Mouse (Mus musculus): ENCODE measurements around the gene Rhobtb1. TPM values are rescaled to one million over a fixed set of nuclear protein-coding genes. Genes with fewer than 3 reads are reported as not detected.

Rhobtb1 gene
- polyA plus RNA-seq, 1 experiment, result 22.4 TPM

- H3K27ac ChIP-seq (ENCODE audit: control insufficient read depth, insufficient read depth, low read depth, low read length), result no peak overlapping the region
- peaks cover 6% of the 10 kb centered on the region for H3K4me1 ChIP-seq (ENCODE audit: control insufficient read depth, insufficient read depth, low read length)
- TF ChIP-seq POLR2A (IDR thresholded peaks at IDR 0.05; ENCODE audit: control insufficient read depth, low read depth, low read length) (no peak), CTCF (IDR thresholded peaks at IDR 0.05; ENCODE audit: control insufficient read depth, insufficient read depth, insufficient replicate concordance, low read depth, low read length) (no peak)
- H3K36me3 ChIP-seq (ENCODE audit: control insufficient read depth, insufficient read depth, low read length), result no peaks in the 10 kb centered on the region; the same call in none of the 2 replicates
- no peak overlapping the region for H3K4me3 ChIP-seq (ENCODE audit: control insufficient read depth, low read depth, low read length)
- no peaks in the 10 kb centered on the region for H3K27me3 ChIP-seq (ENCODE audit: control insufficient read depth, insufficient read depth, low read length)
These were observed 123.5 kb downstream of the Rhobtb1 start for GRCm38 (mm10) chr10:69274705-69275104.

- Histone ChIP-seq H3K36me3 (ENCODE audit: control insufficient read depth, insufficient read depth, low read length) (no peaks in the 10 kb centered on the region; the same call in none of the 2 replicates), H3K27ac (ENCODE audit: control insufficient read depth, insufficient read depth, low read depth, low read length) (no peak overlapping the region)
These were observed 124.9 kb downstream of the Rhobtb1 start for GRCm38 (mm10) chr10:69275811-69276775.

GRCm38 (mm10) chr10:69276920-69277435, 125.7 kb downstream of the Rhobtb1 start:
- no peaks in the 10 kb centered on the region; the same call in none of the 2 replicates for H3K36me3 ChIP-seq (ENCODE audit: control insufficient read depth, insufficient read depth, low read length)
- no peaks in the 10 kb centered on the region for H3K4me1 ChIP-seq (ENCODE audit: control insufficient read depth, insufficient read depth, low read length)
- H3K27me3 ChIP-seq (ENCODE audit: control insufficient read depth, insufficient read depth, low read length), result no peaks in the 10 kb centered on the region
- TF ChIP-seq CTCF (IDR thresholded peaks at IDR 0.05; ENCODE audit: control insufficient read depth, insufficient read depth, insufficient replicate concordance, low read depth, low read length) (no peak), POLR2A (IDR thresholded peaks at IDR 0.05; ENCODE audit: control insufficient read depth, low read depth, low read length) (no peak)
- no peak overlapping the region for H3K4me3 ChIP-seq (ENCODE audit: control insufficient read depth, low read depth, low read length)
- no peak overlapping the region for H3K27ac ChIP-seq (ENCODE audit: control insufficient read depth, insufficient read depth, low read depth, low read length)

More at GRCm38 (mm10) chr10:69275811-69276775, 124.9 kb downstream of the Rhobtb1 start:
- no peaks in the 10 kb centered on the region for H3K4me1 ChIP-seq (ENCODE audit: control insufficient read depth, insufficient read depth, low read length)
- TF ChIP-seq POLR2A (IDR thresholded peaks at IDR 0.05; ENCODE audit: control insufficient read depth, low read depth, low read length) (no peak), CTCF (IDR thresholded peaks at IDR 0.05; ENCODE audit: control insufficient read depth, insufficient read depth, insufficient replicate concordance, low read depth, low read length) (no peak)
- no peaks in the 10 kb centered on the region for H3K27me3 ChIP-seq (ENCODE audit: control insufficient read depth, insufficient read depth, low read length)
- no peak overlapping the region for H3K4me3 ChIP-seq (ENCODE audit: control insufficient read depth, low read depth, low read length)

GRCm38 (mm10) chr10:69278764-69279606, 127.8 kb downstream of the Rhobtb1 start:
- Histone ChIP-seq H3K4me3 (ENCODE audit: control insufficient read depth, low read depth, low read length) (no peak overlapping the region), H3K27ac (ENCODE audit: control insufficient read depth, insufficient read depth, low read depth, low read length) (no peak overlapping the region), H3K36me3 (ENCODE audit: control insufficient read depth, insufficient read depth, low read length) (no peaks in the 10 kb centered on the region; the same call in none of the 2 replicates), H3K4me1 (ENCODE audit: control insufficient read depth, insufficient read depth, low read length) (no peaks in the 10 kb centered on the region), H3K27me3 (ENCODE audit: control insufficient read depth, insufficient read depth, low read length) (no peaks in the 10 kb centered on the region)
- no peak for TF ChIP-seq CTCF (IDR thresholded peaks at IDR 0.05; ENCODE audit: control insufficient read depth, insufficient read depth, insufficient replicate concordance, low read depth, low read length)
- no peak for TF ChIP-seq POLR2A (IDR thresholded peaks at IDR 0.05; ENCODE audit: control insufficient read depth, low read depth, low read length)

GRCm38 (mm10) chr10:69279607-69279978, 128.4 kb downstream of the Rhobtb1 start:
- Histone ChIP-seq H3K4me1 (ENCODE audit: control insufficient read depth, insufficient read depth, low read length) (no peaks in the 10 kb centered on the region), H3K27ac (ENCODE audit: control insufficient read depth, insufficient read depth, low read depth, low read length) (no peak overlapping the region), H3K4me3 (ENCODE audit: control insufficient read depth, low read depth, low read length) (no peak overlapping the region), H3K27me3 (ENCODE audit: control insufficient read depth, insufficient read depth, low read length) (no peaks in the 10 kb centered on the region), H3K36me3 (ENCODE audit: control insufficient read depth, insufficient read depth, low read length) (no peaks in the 10 kb centered on the region; the same call in none of the 2 replicates)
- TF ChIP-seq POLR2A (IDR thresholded peaks at IDR 0.05; ENCODE audit: control insufficient read depth, low read depth, low read length), result no peak
- TF ChIP-seq CTCF (IDR thresholded peaks at IDR 0.05; ENCODE audit: control insufficient read depth, insufficient read depth, insufficient replicate concordance, low read depth, low read length), result no peak

- H3K36me3 ChIP-seq (ENCODE audit: control insufficient read depth, insufficient read depth, low read length), result no peaks in the 10 kb centered on the region
- H3K27ac ChIP-seq (ENCODE audit: control insufficient read depth, insufficient read depth, low read depth, low read length), result no peak overlapping the region
- no peaks in the 10 kb centered on the region for H3K27me3 ChIP-seq (ENCODE audit: control insufficient read depth, insufficient read depth, low read length)
- H3K4me3 ChIP-seq (ENCODE audit: control insufficient read depth, low read depth, low read length), result no peak overlapping the region
- no peak for TF ChIP-seq CTCF (IDR thresholded peaks at IDR 0.05; ENCODE audit: control insufficient read depth, insufficient read depth, insufficient replicate concordance, low read depth, low read length)
- no peaks in the 10 kb centered on the region for H3K4me1 ChIP-seq (ENCODE audit: control insufficient read depth, insufficient read depth, low read length)
These were observed 135.7 kb downstream of the Rhobtb1 start for GRCm38 (mm10) chr10:69286939-69287338.

- Histone ChIP-seq H3K27ac (ENCODE audit: control insufficient read depth, insufficient read depth, low read depth, low read length) (no peak overlapping the region), H3K4me3 (ENCODE audit: control insufficient read depth, low read depth, low read length) (no peak overlapping the region), H3K36me3 (ENCODE audit: control insufficient read depth, insufficient read depth, low read length) (no peaks in the 10 kb centered on the region), H3K27me3 (ENCODE audit: control insufficient read depth, insufficient read depth, low read length) (no peaks in the 10 kb centered on the region), H3K4me1 (ENCODE audit: control insufficient read depth, insufficient read depth, low read length) (no peaks in the 10 kb centered on the region)
- TF ChIP-seq POLR2A (IDR thresholded peaks at IDR 0.05; ENCODE audit: control insufficient read depth, low read depth, low read length) (no peak), CTCF (IDR thresholded peaks at IDR 0.05; ENCODE audit: control insufficient read depth, insufficient read depth, insufficient replicate concordance, low read depth, low read length) (no peak)
These were observed 136.9 kb downstream of the Rhobtb1 start for GRCm38 (mm10) chr10:69288086-69288485.

Measured in testis, adult 2 months (tissue).